Mouse (Mus musculus) embryonic fibroblast, embryonic 13.5 days (primary cell): ENCODE results near the gene Pelp1. TPM values are rescaled to one million over a fixed set of nuclear protein-coding genes. Genes with fewer than 3 reads are reported as not detected.
"Not testable (repeated sequence)": the region's sequence is repeated elsewhere in the genome, so short reads cannot be mapped to it uniquely, and the experiment has no call there.

Experiments used
- H3K27ac ChIP-seq: 2 replicates; pipeline ENCODE4 v1.5.1; 2012; ENCODE audit warnings: low read length, control low read depth, inconsistent platforms; ENCODE audit not compliant: insufficient read depth
- H3K4me1 ChIP-seq: 2 replicates; pipeline ENCODE4 v1.6.1; 2011; ENCODE audit warnings: low read length; ENCODE audit not compliant: control insufficient read depth, insufficient read depth
- H3K4me3 ChIP-seq: 2 replicates; pipeline ENCODE4 v1.5.1; 2011; ENCODE audit warnings: mild to moderate bottlenecking, control low read depth, low read length; ENCODE audit not compliant: insufficient read depth
- CTCF ChIP-seq: IDR thresholded peaks from 2 replicates; pipeline ENCODE4 v1.5.1; 2011; ENCODE audit warnings: mild to moderate bottlenecking, control low read depth, low read length, moderate library complexity, borderline replicate concordance; ENCODE audit not compliant: insufficient read depth
- POLR2A ChIP-seq: IDR thresholded peaks from 2 replicates; pipeline ENCODE4 v1.6.1; 2011; ENCODE audit warnings: low read depth, mild to moderate bottlenecking, control low read depth, low read length, moderate library complexity
- polyA plus RNA-seq: library from polyadenylated mRNA; stranded (reverse); fragments of >200 nt; gene quantifications from 2 replicates; pipeline ENCODE4 v1.2.4, GENCODE M21; 2011; ENCODE audit warnings: low read depth; ENCODE audit not compliant: missing spikeins, insufficient read length

The Pelp1 gene
- polyA plus RNA-seq, 1 experiment = 24.3 TPM

DNA sequence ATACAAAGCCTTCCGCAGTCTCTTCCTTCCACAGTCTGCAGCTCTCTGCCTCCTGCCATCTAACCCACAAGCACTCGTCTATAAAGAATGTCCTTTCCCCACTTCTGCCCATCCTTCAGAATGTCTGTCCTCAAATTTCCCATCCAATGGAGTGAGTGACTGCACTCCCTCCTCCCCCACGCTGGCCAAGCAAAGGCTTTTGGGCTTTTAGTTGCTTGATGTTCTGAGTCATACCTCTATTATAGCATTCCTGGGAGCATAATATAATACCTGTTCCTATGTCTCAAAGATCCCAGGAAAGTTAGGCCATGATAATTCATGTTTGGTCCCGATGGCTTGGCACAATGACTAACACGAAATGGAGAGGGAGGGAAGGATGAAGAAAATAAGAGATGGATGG, 21.7 kb upstream of the Pelp1 start:
- H3K4me3 ChIP-seq = peak overlapping the region; percentile 48; the same call in 1 of the 2 replicates
- H3K27ac ChIP-seq = no peak overlapping the region
- no peak for TF ChIP-seq CTCF
- TF ChIP-seq POLR2A = no peak
- peaks cover 5% of the 10 kb centered on the region for H3K4me1 ChIP-seq

DNA sequence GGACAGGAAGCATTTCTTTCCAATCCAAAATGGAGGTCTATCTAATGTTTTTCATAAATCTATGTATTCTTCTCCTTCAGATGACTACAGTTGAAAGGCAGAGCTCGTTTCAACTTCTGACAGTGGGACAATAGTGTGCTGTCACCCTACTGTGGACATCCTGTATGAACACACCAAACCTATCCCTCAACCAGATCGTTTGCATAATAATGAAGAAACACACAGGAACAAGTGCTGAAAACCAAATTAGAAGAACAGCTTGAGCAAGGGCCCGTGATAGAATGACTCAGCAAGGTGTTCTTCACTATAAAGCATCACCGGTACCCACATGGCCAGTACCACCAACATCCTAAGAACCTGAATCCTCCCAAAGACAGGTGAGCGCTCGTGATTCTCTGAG, 16.8 kb upstream of the Pelp1 start:
- H3K27ac ChIP-seq, H3K4me1 ChIP-seq: not testable (repeated sequence)

GRCm38 (mm10) chr11:70419486-70419885, 9.7 kb upstream of the Pelp1 start:
- H3K4me1 ChIP-seq = no peaks in the 10 kb centered on the region
- H3K27ac ChIP-seq = no peak overlapping the region
- TF ChIP-seq POLR2A = no peak
- TF ChIP-seq CTCF = no peak
- no peak overlapping the region for H3K4me3 ChIP-seq

More for the DNA sequence above, 16.8 kb upstream of the Pelp1 start:
- not testable (repeated sequence) for H3K4me3 ChIP-seq

- H3K27ac ChIP-seq = no peak overlapping the region
- no peaks in the 10 kb centered on the region for H3K4me1 ChIP-seq
- TF ChIP-seq POLR2A (no peak), CTCF (no peak)
- H3K4me3 ChIP-seq = no peak overlapping the region
Observed at GRCm38 (mm10) chr11:70418199-70418598, 8.4 kb upstream of the Pelp1 start.

GRCm38 (mm10) chr11:70413961-70414360, 4.1 kb upstream of the Pelp1 start:
- Histone ChIP-seq H3K27ac (no peak overlapping the region), H3K4me3 (no peak overlapping the region), H3K4me1 (no peaks in the 10 kb centered on the region)
- no peak for TF ChIP-seq POLR2A

DNA sequence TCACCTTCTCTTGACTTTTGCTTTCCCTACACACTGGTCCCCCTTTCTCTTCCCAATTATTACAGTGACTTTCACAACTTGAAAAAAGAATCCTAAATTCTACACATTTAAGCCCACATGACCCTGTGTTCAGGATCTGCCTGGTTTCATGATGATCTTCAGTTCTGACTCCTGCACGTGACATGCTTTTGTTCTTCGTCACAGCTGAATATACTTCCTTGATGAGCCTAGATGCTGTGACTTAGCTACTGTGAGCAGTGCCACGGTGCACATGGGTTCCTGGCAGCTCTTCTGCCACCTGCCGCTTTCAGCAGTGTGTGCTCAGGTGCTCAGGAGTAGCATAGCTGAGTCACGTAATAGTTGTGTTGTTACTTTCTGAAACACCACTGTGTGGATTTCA, 2.8 kb upstream of the Pelp1 start:
- H3K4me3 ChIP-seq = no peak overlapping the region
- no peak overlapping the region for H3K27ac ChIP-seq
- TF ChIP-seq CTCF (no peak), POLR2A (no peak)
- H3K4me1 ChIP-seq = no peaks in the 10 kb centered on the region; the same call in 1 of the 2 replicates

GRCm38 (mm10) chr11:70410297-70410643, 439 bp upstream of the Pelp1 start:
- Histone ChIP-seq H3K27ac (no peak overlapping the region), H3K4me3 (peak overlapping the region; percentile 91), H3K4me1 (no peaks in the 10 kb centered on the region; the same call in 1 of the 2 replicates)
- no peak for TF ChIP-seq POLR2A

- Histone ChIP-seq H3K27ac (no peak overlapping the region), H3K4me3 (no peak overlapping the region), H3K4me1 (no peaks in the 10 kb centered on the region; the same call in 1 of the 2 replicates)
- TF ChIP-seq POLR2A (no peak), CTCF (no peak)
Observed at GRCm38 (mm10) chr11:70403598-70403997, 6.2 kb downstream of the Pelp1 start.

DNA sequence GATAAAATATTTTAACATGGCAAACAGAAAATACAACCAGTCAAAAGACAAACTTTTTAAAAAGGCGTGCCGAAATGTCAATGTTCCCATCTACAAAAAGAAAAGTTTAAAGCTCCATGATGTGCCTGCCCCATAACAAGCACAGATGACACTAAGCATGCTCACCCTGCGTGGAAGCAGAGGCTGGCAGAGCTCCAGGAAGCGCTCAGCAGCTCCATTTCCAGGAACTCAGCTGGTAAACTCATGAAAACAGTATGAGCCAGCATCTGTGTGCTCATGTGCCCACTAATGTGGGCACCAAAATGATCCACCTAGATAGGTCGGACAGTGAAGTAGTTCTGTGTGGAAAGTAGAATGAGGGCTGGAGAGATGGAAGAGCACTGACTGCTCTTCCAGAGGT, 20.4 kb downstream of the Pelp1 start:
- no peaks in the 10 kb centered on the region; the same call in 1 of the 2 replicates for H3K4me1 ChIP-seq
- TF ChIP-seq POLR2A (no peak), CTCF (no peak)
- no peak overlapping the region for H3K4me3 ChIP-seq
- no peak overlapping the region for H3K27ac ChIP-seq

- TF ChIP-seq CTCF (no peak), POLR2A (no peak)
- Histone ChIP-seq H3K27ac (no peak overlapping the region), H3K4me1 (no peaks in the 10 kb centered on the region; the same call in 1 of the 2 replicates), H3K4me3 (no peak overlapping the region)
Observed at GRCm38 (mm10) chr11:70387436-70387835, 22.4 kb downstream of the Pelp1 start.

- H3K27ac ChIP-seq = no peak overlapping the region
- TF ChIP-seq CTCF (no peak), POLR2A (no peak)
- H3K4me3 ChIP-seq = no peak overlapping the region
- no peaks in the 10 kb centered on the region; the same call in 1 of the 2 replicates for H3K4me1 ChIP-seq
Observed at GRCm38 (mm10) chr11:70384136-70384535, 25.7 kb downstream of the Pelp1 start.
